Mouse (Mus musculus) duodenum, adult 2 months (tissue): ENCODE measurements around the gene Ubap1l. TPM values are rescaled to one million over a fixed set of nuclear protein-coding genes. Genes with fewer than 3 reads are reported as not detected.

Experiments used
- polyA plus RNA-seq: library from polyadenylated mRNA; depleted of rRNA; stranded (reverse); fragments of >200 nt; gene quantifications from 2 replicates; pipeline ENCODE4 v1.2.3, GENCODE M21; 2012; ENCODE audit warnings: low replicate concordance; rRNA removed

The Ubap1l gene
- 0.72 and 0.77 TPM in 2 replicates for polyA plus RNA-seq

DNA sequence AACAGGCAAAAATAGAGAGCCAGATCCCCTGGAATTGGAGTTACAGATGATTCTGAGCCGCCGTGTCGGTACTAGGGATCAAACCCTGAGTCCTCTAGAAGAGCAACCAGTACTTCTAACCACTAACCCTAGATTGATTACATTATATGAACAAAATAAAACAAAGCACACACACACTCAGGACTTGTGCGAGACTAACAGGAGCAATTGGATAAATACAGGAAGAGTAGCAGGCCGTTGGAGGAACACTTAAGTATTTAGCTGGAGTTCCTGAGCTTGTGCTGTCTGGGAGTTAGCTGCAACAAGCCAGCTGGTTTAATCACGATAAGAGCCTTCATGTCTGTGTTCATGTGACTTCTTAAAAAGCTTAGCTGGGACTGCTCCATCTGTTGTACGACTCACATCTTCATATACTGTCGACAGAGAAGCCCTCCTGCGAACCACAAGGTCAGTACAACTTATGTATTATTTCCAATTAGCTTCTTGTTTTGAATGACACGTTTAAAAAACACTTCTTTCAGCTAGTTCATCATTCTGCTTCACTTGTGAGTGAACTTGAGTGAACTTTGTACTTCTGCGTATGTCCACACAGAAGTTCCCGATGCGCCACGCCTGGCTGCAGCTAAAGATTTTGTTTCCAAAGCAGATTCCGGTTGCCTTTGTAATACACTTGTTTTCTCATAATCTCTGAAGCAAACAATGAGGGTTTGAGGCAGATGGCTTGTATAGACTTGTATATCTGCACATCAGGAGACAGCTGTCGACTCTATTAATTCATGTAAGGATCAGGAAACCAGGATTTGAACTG is at the start of gene Ubap1l:
Gene Ubap1l, plus strand, starts transcription at position 401 of the 808 bp plus-strand sequence.

GRCm38 (mm10) chr9:65345854-65346475 is 14.9 kb upstream of the Ubap1l start, which contains the start of gene Pdcd7:
TSS of gene Pdcd7 (plus strand) at chr9:65346104.

GRCm38 (mm10) chr9:65391613-65391964 is 30.7 kb downstream of the Ubap1l start, which contains the start of gene Kbtbd13:
TSS of gene Kbtbd13 (minus strand) at chr9:65391652.

DNA sequence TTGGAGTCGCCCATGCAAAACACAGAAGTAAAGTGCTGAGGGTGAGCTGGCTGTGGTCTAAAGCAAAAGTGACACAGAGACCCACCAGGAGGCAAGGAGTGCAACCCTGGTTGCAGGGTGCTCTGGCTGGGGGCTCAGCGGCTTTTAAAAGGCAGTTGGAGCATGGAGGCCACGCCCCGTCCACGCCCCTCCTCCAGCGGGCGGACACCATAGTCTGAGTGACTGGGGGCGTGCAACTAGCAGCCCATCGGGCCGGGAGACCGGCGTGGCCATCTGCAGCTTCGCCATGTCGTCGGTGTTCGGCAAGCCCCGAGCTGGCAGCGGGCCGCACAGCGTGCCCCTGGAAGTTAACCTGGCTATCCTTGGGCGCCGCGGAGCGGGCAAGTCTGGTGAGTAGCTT is 37.4 kb downstream of the Ubap1l start, which contains the start of gene Rasl12:
Gene Rasl12, plus strand, starts transcription at position 228 of the 400 bp plus-strand sequence.

DNA sequence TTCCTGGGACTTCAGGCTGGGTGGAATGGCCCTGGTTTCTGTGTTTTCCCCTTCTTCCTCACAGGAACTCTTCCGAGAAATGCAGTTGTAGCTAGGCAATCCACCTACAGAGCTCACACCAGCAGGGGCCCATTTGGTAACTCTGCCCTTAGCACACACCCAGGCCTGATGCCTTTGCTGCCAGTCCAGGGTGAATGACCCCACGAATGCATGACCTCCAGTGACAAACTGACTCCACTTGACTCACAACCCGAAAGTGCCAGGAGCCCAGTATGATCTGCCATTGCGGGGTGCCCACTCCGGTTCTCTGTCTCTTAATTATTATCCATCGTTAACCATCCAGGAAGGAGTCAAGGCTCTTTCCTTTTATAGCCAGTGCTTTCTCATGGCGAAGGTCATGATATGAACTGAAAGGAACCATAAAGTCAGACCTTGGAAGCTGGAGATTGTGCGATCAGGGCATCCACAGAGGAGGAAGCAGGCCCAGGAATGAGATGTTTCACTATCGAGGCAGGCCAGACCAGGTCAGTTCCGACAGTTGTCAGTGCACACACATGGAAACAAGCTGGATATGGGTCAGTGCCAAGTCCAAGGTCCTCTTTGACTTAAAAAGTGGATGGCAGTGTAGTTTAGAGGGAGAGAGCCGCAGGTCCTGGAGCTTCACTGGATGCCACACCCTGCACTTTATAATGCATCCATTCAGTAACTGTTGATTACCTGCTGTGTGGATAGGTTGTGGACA is 62.1 kb downstream of the Ubap1l start, which contains the start of gene Slc51b:
Gene Slc51b, minus strand, starts transcription at position 196 of the 742 bp plus-strand sequence.

Other genes with a start within 250 kb of the Ubap1l start
- 0.04 TPM in 1 of 2 replicates, not detected in the other for gene Igdcc3, start 219.9 kb upstream of the Ubap1l start, polyA plus RNA-seq
- gene Parp16, start 165.7 kb upstream of the Ubap1l start, polyA plus RNA-seq = 12.6 and 13.0 TPM in 2 replicates
- gene Cilp, start 95.9 kb upstream of the Ubap1l start, polyA plus RNA-seq = 0.36 and 1.6 TPM in 2 replicates
- gene Clpx, start 66.8 kb upstream of the Ubap1l start, polyA plus RNA-seq = 5.8 and 10.1 TPM in 2 replicates
- gene Pdcd7, start 14.9 kb upstream of the Ubap1l start, polyA plus RNA-seq = 11.4 and 20.3 TPM in 2 replicates
- gene Kbtbd13, start 30.6 kb downstream of the Ubap1l start, polyA plus RNA-seq = 0.53 and 0.77 TPM in 2 replicates
- 1.3 and 2.5 TPM in 2 replicates for gene Rasl12, start 37.5 kb downstream of the Ubap1l start, polyA plus RNA-seq
- 2.1 and 4.2 TPM in 2 replicates for gene Slc51b, start 61.9 kb downstream of the Ubap1l start, polyA plus RNA-seq
- 2.8 and 5.3 TPM in 2 replicates for gene Mtfmt, start 74.7 kb downstream of the Ubap1l start, polyA plus RNA-seq
- gene Spg21, start 99.9 kb downstream of the Ubap1l start, polyA plus RNA-seq = 7.1 and 9.0 TPM in 2 replicates
- not detected in 2 replicates for gene Ankdd1a, start 159.2 kb downstream of the Ubap1l start, polyA plus RNA-seq
- 9.5 and 12.6 TPM in 2 replicates for gene Plekho2, start 219.0 kb downstream of the Ubap1l start, polyA plus RNA-seq
- gene Pif1, start 226.1 kb downstream of the Ubap1l start, polyA plus RNA-seq = 2.1 and 3.0 TPM in 2 replicates